Mouse (Mus musculus) gastrocnemius, adult 8-10 months (tissue): Measurements from ENCODE around the gene Gmfb. TPM values are rescaled to one million over a fixed set of nuclear protein-coding genes. Genes with fewer than 3 reads are reported as not detected.

ENCODE experiments used
- DNase-seq, 2 experiments: peaks; one replicate each; pipeline ENCODE4 v3.0.0; 2022; ENCODE audit warnings: low spot score in 2 of 2
- total RNA-seq, 4 experiments: library from RNA; stranded (reverse); gene quantifications; 2 replicates each; pipeline ENCODE4 v1.2.4; 2022

Gmfb gene
- total RNA-seq, 4 experiments from 2014 or later = 15.3 to 20.5 (median 19.2) TPM

GRCm38 (mm10) chr14:46803259-46803658 lies 18.8 kb downstream of the Gmfb start:
- no peak for DNase-seq

- DNase-seq = no peak
Observed at GRCm38 (mm10) chr14:46800684-46801345, 21.2 kb downstream of the Gmfb start.

- no peak for DNase-seq
Observed at GRCm38 (mm10) chr14:46794157-46794556, 27.9 kb downstream of the Gmfb start.

- no peak for DNase-seq
Observed at GRCm38 (mm10) chr14:46790723-46791122, 31.3 kb downstream of the Gmfb start.

- DNase-seq = no peak
Observed at GRCm38 (mm10) chr14:46790303-46790702, 31.7 kb downstream of the Gmfb start.

GRCm38 (mm10) chr14:46788505-46788901 lies 33.5 kb downstream of the Gmfb start:
- no peak for DNase-seq

GRCm38 (mm10) chr14:46787787-46788504 lies 34.1 kb downstream of the Gmfb start, which contains the start of gene Cnih1:
Cnih1 (minus strand) TSS chr14:46788411.
- DNase-seq = peak; percentile 75 to 84

- peak in 1 of 2 experiments; percentile 8 for DNase-seq
Observed at GRCm38 (mm10) chr14:46787454-46787786, 34.6 kb downstream of the Gmfb start.

- no peak for DNase-seq
Observed at GRCm38 (mm10) chr14:46785247-46785646, 36.8 kb downstream of the Gmfb start.

GRCm38 (mm10) chr14:46783327-46783926 lies 38.6 kb downstream of the Gmfb start:
- no peak for DNase-seq

- DNase-seq = no peak
Observed at GRCm38 (mm10) chr14:46782187-46782828, 39.7 kb downstream of the Gmfb start.

GRCm38 (mm10) chr14:46781086-46781485 lies 41.0 kb downstream of the Gmfb start:
- DNase-seq = no peak

GRCm38 (mm10) chr14:46779217-46779616 lies 42.8 kb downstream of the Gmfb start:
- no peak for DNase-seq

GRCm38 (mm10) chr14:46778756-46779155 lies 43.3 kb downstream of the Gmfb start:
- no peak for DNase-seq

GRCm38 (mm10) chr14:46770036-46770435 lies 52.0 kb downstream of the Gmfb start:
- DNase-seq = no peak

GRCm38 (mm10) chr14:46767116-46767515 lies 54.9 kb downstream of the Gmfb start:
- no peak for DNase-seq

- no peak for DNase-seq
Observed at GRCm38 (mm10) chr14:46761186-46761585, 60.9 kb downstream of the Gmfb start.

- peak; percentile 89 to 91 for DNase-seq
Observed at GRCm38 (mm10) chr14:46760355-46761029, 61.5 kb downstream of the Gmfb start, which contains the start of gene Cdkn3. Cdkn3 (plus strand) TSS chr14:46760541.

- DNase-seq = no peak
Observed at GRCm38 (mm10) chr14:46759970-46760354, 62.1 kb downstream of the Gmfb start.
